Mouse (Mus musculus) hindbrain, embryonic 14.5 days (tissue): ENCODE results near the gene Klc1. TPM values are rescaled to one million over a fixed set of nuclear protein-coding genes. Genes with fewer than 3 reads are reported as not detected.

Experiments
- ATAC-seq: fragments of 200-750 bp; cut with Nextera tagmentation; 2 replicates; pipeline ENCODE4 v1.8.0; 2017; ENCODE audit warnings: moderate number of reproducible peaks, mild to moderate bottlenecking, moderate TSS enrichment, moderate library complexity; ENCODE audit not compliant: low FRiP score
- DNase-seq: peaks from one replicate; pipeline ENCODE4 v3.0.0-alpha.2; 2015; ENCODE audit warnings: low spot score
- H3K27ac ChIP-seq: fragments of 300-500 bp; sonication (generic); 2 replicates; pipeline ENCODE4 v1.5.1; 2014; ENCODE audit warnings: mild to moderate bottlenecking, moderate library complexity
- H3K27me3 ChIP-seq: fragments of 300-500 bp; sonication (generic); 2 replicates; pipeline ENCODE4 v1.6.1; 2014; ENCODE audit warnings: mild to moderate bottlenecking, low read length, mixed read lengths; ENCODE audit not compliant: control insufficient read depth, insufficient read depth
- H3K36me3 ChIP-seq: fragments of 300-500 bp; sonication (generic); replicated peaks from 2 replicates; pipeline ENCODE4 v1.6.1; 2014; ENCODE audit not compliant: control insufficient read depth, insufficient read depth
- H3K4me1 ChIP-seq: fragments of 300-500 bp; sonication (generic); replicated peaks from 2 replicates; pipeline ENCODE4 v1.6.1; 2014; ENCODE audit warnings: antibody characterized with exemption, low read length, mixed read lengths; ENCODE audit not compliant: control insufficient read depth, insufficient read depth
- H3K4me2 ChIP-seq: fragments of 300-500 bp; sonication (generic); replicated peaks from 2 replicates; pipeline ENCODE4 v1.6.1; 2014; ENCODE audit warnings: mild to moderate bottlenecking, moderate library complexity
- H3K4me3 ChIP-seq: fragments of 300-500 bp; sonication (generic); replicated peaks from 2 replicates; pipeline ENCODE4 v1.5.1; 2014; ENCODE audit warnings: mild to moderate bottlenecking, low read length
- H3K9ac ChIP-seq: fragments of 300-500 bp; sonication (generic); 2 replicates; pipeline ENCODE4 v1.6.1; 2014
- H3K9me3 ChIP-seq: fragments of 300-500 bp; sonication (generic); 2 replicates; pipeline ENCODE4 v1.6.1; 2016; ENCODE audit warnings: low read length; ENCODE audit not compliant: control insufficient read depth
- WGBS: fragments of 180-500 bp; shearing (Covaris S2); extraction: QIAGEN DNeasy Blood & Tissue Kit; methylation state at CpG from one replicate; pipeline ENCODE4 v1.1.7; 2014; 5-methylcytosine and 5-hydroxymethylcytosine counted together
- polyA plus RNA-seq: library from polyadenylated mRNA; unstranded; fragments of >200 nt; fragmentation: Nextera tagmentation; extraction: Ambion mirVana; gene quantifications from 2 replicates; pipeline ENCODE4 v1.2.1, GENCODE M21; 2014

Klc1 gene
- polyA plus RNA-seq, 1 experiment from 2014 or later, result 586 TPM

DNA sequence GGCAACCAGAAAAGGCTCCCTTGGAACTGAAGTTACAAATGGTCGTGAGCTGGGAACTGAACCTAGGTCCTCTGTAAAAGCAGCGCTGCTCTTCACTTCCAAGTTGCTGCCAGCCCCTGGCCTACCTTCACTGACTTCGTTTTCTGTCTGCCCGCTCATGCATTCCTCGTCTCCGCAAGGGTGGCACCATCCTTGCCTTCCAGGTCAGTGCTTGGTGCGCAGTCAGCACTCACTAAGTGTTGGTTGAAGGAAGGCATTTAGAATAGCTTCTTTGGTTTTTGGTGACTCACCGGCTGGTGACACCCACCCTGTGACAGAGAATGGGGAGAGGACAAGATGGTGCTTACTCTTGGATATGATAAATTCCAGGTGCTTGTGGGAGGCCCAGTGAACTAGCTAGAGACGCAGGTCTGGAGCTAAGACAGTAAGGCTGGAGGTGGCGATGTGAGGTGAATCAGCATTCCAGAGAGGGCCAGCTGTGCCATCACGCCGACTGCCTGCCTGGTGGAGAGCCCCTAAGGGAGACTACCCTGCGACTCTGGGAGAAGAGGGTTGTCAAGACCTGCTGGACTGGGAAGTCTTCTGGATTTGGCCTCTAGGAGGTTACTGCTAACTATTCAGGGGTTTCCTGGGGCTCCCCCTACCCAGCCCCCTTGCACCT lies 4.1 kb downstream of the Klc1 start:
- peaks cover 47% of the 10 kb centered on the region for H3K4me1 ChIP-seq
- no peak overlapping the region for H3K4me2 ChIP-seq
- H3K9me3 ChIP-seq, result no peaks in the 10 kb centered on the region
- H3K9ac ChIP-seq, result no peak overlapping the region
- no peak for ATAC-seq
- H3K27ac ChIP-seq, result no peak overlapping the region
- DNase-seq, result no peak
- 0 out of 2 replicates have a peak, but pooled peaks cover 8% of the 10 kb centered on the region for H3K36me3 ChIP-seq
- no peak overlapping the region for H3K4me3 ChIP-seq
- no peaks in the 10 kb centered on the region for H3K27me3 ChIP-seq
- WGBS, result 89% methylated on average over 13 of the region's 13 CpGs

DNA sequence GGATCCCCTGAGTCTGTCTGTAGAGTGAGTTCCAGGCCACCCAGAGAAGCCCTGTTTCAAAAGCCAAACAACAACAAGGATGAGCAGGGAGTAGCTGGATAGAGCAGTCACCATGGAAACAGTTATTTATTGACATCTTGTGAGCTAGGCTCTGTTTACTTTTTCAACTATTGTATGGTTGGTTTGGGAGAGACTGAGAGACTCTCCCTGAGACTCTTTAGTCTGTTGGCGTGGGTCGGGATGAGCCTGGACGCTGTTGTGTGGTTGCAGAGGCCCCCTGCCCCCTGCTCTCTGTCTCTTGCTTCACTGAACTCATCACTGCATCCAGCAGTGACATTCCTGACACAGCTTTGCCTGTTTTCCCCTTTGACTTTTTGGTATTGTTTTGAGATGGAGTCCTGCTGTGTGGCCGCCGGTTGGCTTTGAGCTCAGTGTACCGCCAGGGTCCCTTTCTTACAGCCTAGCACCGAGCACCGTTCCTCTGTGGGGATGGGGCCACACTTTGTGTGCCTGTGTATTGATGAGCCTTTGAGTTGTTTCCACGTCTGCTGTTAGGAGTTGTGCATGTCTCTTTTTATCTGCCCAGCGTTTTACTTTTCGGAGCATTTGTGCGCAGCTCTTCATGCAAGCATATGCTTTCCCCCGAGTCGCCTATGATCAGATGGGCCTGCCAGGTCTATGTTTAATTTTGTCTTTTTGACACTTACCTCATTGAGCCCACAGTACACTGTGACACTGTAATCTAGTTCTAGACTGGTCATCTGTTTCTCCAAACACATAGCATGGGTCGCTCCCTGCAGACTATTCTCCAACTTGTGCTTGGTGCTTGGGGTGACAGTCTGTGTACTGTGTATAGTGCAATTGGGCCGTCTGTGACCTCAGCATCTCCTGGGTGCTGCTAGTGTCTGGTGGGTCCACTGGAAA lies 7.9 kb downstream of the Klc1 start:
- peak overlapping the region; percentile 33 for H3K4me2 ChIP-seq
- H3K27ac ChIP-seq, result peak overlapping the region; percentile 20; the same call in 1 of the 2 replicates
- H3K4me1 ChIP-seq, result peaks cover 32% of the 10 kb centered on the region
- DNase-seq (no peak), ATAC-seq (no peak)
- H3K9ac ChIP-seq, result peak overlapping the region; percentile 2; the same call in 1 of the 2 replicates
- no peaks in the 10 kb centered on the region for H3K9me3 ChIP-seq
- 17% methylated on average over 16 of the region's 16 CpGs for WGBS
- H3K36me3 ChIP-seq, result 0 out of 2 replicates have a peak, but pooled peaks cover 8% of the 10 kb centered on the region
- no peaks in the 10 kb centered on the region for H3K27me3 ChIP-seq
- H3K4me3 ChIP-seq, result no peak overlapping the region

- Histone ChIP-seq H3K4me1 (peaks cover 26% of the 10 kb centered on the region), H3K27ac (no peak overlapping the region), H3K4me2 (no peak overlapping the region), H3K36me3 (peaks cover 18% of the 10 kb centered on the region), H3K27me3 (no peaks in the 10 kb centered on the region), H3K4me3 (no peak overlapping the region), H3K9me3 (no peaks in the 10 kb centered on the region), H3K9ac (no peak overlapping the region)
- ATAC-seq (no peak), DNase-seq (no peak)
- WGBS, result 94% methylated on average over 10 of the region's 10 CpGs
Observed at GRCm38 (mm10) chr12:111768322-111768928, 9.8 kb downstream of the Klc1 start.

GRCm38 (mm10) chr12:111769306-111769705 lies 10.7 kb downstream of the Klc1 start:
- Histone ChIP-seq H3K4me2 (no peak overlapping the region), H3K4me3 (no peak overlapping the region), H3K9me3 (no peaks in the 10 kb centered on the region), H3K27me3 (no peaks in the 10 kb centered on the region), H3K9ac (no peak overlapping the region), H3K27ac (peak overlapping the region; percentile 14), H3K36me3 (peaks cover 27% of the 10 kb centered on the region), H3K4me1 (peaks cover 26% of the 10 kb centered on the region)
- no peak for ATAC-seq
- WGBS, result 32% methylated on average over 10 of the region's 10 CpGs
- peak; percentile 35 for DNase-seq

DNA sequence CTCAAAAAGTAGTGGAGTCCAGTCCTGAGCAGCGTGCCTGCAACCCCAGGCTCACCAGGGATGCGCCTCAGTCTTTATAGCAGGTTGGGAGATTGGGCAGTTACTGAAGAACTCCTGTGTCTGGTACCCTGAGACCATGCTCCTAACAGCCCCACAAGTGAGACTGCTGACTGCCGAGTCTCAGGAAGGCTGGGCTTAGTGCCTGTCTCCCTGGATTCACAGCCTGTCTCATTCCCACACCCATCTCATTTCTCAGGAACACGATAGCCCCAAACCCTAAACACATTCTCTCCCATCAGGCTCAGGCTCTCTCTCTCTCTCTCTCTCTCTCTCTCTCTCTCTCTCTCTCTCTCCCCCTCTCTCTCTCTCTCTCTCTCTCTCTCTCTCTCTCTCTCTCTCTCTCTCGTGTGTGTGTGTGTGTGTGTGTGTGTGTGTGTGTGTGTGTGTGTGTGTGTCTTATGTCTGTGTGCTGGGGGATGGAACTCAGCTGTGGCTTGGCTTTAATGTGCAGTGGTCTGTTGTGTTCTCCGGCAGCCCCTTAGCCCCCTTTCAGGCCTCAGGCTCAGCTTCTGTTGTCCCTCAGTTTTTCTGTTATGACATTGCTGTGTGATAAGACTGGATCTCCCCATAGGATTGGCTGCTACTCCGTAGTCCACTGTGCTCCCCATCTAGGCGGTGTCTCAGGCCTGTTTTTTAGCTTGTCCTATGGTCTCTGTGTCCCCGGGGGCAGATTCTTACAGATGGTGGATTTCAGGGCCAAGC lies 11.3 kb downstream of the Klc1 start:
- Histone ChIP-seq H3K4me3 (no peak overlapping the region), H3K4me2 (no peak overlapping the region), H3K27me3 (no peaks in the 10 kb centered on the region), H3K36me3 (peaks cover 34% of the 10 kb centered on the region), H3K27ac (peak overlapping the region; percentile 51), H3K4me1 (peaks cover 26% of the 10 kb centered on the region), H3K9ac (no peak overlapping the region), H3K9me3 (no peaks in the 10 kb centered on the region)
- DNase-seq (no peak), ATAC-seq (no peak)
- 53% methylated on average over 8 of the region's 9 CpGs for WGBS

- H3K9ac ChIP-seq, result no peak overlapping the region
- H3K36me3 ChIP-seq, result peaks cover 40% of the 10 kb centered on the region
- ATAC-seq (no peak), DNase-seq (no peak)
- peaks cover 24% of the 10 kb centered on the region for H3K4me1 ChIP-seq
- H3K27ac ChIP-seq, result no peak overlapping the region
- H3K27me3 ChIP-seq, result no peaks in the 10 kb centered on the region
- no peak overlapping the region for H3K4me2 ChIP-seq
- WGBS, result 87% methylated on average over 10 of the region's 10 CpGs
- H3K9me3 ChIP-seq, result no peaks in the 10 kb centered on the region
- H3K4me3 ChIP-seq, result no peak overlapping the region
Observed at GRCm38 (mm10) chr12:111770651-111771050, 12.0 kb downstream of the Klc1 start.

DNA sequence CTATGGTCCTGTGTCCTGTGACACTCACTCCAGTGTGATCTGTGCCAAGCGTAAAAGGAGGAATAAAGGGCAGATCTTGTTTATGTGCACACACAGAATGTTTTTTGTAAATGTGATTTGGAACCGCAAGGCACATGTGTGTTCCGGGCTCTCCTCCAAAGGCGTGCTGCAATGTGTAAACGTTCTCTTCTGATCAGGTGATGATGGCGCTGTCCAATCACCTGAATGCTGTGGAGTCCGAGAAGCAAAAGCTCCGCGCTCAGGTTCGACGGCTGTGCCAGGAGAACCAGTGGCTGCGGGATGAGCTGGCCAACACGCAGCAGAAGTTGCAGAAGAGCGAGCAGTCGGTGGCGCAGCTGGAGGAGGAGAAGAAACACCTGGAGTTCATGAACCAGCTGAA lies 15.5 kb downstream of the Klc1 start:
- ATAC-seq (no peak), DNase-seq (no peak)
- no peak overlapping the region for H3K4me3 ChIP-seq
- H3K4me1 ChIP-seq, result peaks cover 8% of the 10 kb centered on the region; the same call in 1 of the 2 replicates
- no peaks in the 10 kb centered on the region for H3K27me3 ChIP-seq
- peaks cover 74% of the 10 kb centered on the region for H3K36me3 ChIP-seq
- H3K9ac ChIP-seq, result no peak overlapping the region
- H3K4me2 ChIP-seq, result no peak overlapping the region
- WGBS, result 94% methylated on average over 16 of the region's 16 CpGs
- no peaks in the 10 kb centered on the region for H3K9me3 ChIP-seq
- H3K27ac ChIP-seq, result no peak overlapping the region

GRCm38 (mm10) chr12:111774845-111775244 lies 16.2 kb downstream of the Klc1 start:
- no peaks in the 10 kb centered on the region for H3K27me3 ChIP-seq
- DNase-seq (no peak), ATAC-seq (no peak)
- 54% methylated on average over 15 of the region's 15 CpGs for WGBS
- no peak overlapping the region for H3K4me3 ChIP-seq
- no peak overlapping the region for H3K4me2 ChIP-seq
- H3K9ac ChIP-seq, result no peak overlapping the region
- peaks cover 81% of the 10 kb centered on the region for H3K36me3 ChIP-seq
- no peak overlapping the region for H3K27ac ChIP-seq
- H3K9me3 ChIP-seq, result no peaks in the 10 kb centered on the region
- H3K4me1 ChIP-seq, result peaks cover under 1% of the 10 kb centered on the region; the same call in 1 of the 2 replicates
